Mouse (Mus musculus) heart, postnatal 25 days (tissue): ENCODE data around the gene Arnt. TPM values are rescaled to one million over a fixed set of nuclear protein-coding genes. Genes with fewer than 3 reads are reported as not detected.
"Not testable (repeated sequence)": the region's sequence is repeated elsewhere in the genome, so short reads cannot be mapped to it uniquely, and the experiment has no call there.

Experiments
- DNase-seq: peaks from one replicate; pipeline ENCODE4 v3.0.0; 2022; ENCODE audit warnings: low spot score
- intact Hi-C: fragments of 180-260 bp; cut with DNase I; formaldehyde crosslinking; loops from one replicate; pipeline ENCODE4 v1.15.1; 2025
- total RNA-seq, 2 experiments: library from RNA; stranded (reverse); gene quantifications; 2 replicates each; pipeline ENCODE4 v1.2.3; 2021

Arnt gene
- total RNA-seq, 2 experiments from 2014 or later = 40.8 to 43.6 TPM

DNA sequence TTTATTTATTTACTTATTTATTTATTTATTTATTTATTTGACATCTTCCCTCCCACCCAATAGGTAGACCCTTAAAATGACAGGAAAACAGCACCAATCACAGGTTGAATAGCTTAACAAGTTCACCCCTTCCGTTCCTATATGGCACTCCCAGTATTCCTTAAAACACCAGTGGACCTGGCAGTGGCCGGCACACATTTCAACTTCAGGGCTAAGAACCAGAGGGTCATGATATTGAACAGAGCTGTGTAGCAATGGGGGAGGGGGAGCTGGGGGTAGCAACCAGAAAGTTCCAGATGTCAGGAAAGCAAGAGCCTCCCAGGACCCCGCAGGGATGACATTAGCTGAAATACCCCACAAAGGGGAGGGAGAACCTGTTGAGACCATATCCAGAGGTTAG, 85.9 kb downstream of the Arnt start:
- intact Hi-C loops = no loop called here
- DNase-seq = no peak

- intact Hi-C loops = no loop called here
- no peak for DNase-seq
Measured at GRCm38 (mm10) chr3:95521168-95521567, 87.0 kb downstream of the Arnt start.

DNA sequence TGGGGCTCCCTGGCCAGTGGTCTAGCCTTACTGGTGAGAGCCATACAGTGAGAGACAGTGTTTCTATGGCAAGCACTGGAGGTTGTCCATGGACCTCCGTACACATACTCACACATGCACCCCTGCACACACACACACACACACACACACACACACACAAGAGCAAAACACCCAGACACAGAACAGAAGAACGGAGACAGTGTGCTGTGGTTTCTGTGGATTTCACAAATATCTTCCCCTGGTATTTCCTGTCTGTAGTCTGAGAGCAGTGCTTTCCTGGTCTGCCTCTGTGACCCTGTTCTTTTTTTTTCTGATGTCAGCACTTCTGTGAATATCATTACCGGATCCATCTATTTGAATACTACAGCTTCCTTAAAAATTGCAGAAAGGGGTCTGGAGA, 89.5 kb downstream of the Arnt start:
- intact Hi-C loops = no loop called here
- DNase-seq = no peak

GRCm38 (mm10) chr3:95524673-95525072, 90.5 kb downstream of the Arnt start:
- DNase-seq = no peak
- intact Hi-C loops = no loop called here

DNA sequence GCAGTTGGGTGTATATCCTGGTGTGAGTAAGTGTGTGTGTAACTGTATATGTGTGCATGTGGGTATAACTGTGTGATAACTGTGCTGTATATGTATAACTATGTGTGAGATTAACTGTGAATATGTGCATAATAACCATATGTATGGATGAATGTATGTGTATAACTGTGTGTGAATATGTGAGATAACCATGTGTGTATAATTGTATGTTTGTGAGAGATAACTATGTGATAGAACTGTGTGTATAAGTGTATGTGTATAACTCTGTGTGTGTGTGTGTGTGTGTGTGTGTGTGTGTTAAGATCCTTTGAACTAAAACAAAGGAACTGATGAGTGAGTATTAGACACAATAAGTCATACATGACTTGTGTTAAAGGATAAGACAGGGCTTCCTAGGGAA, 91.9 kb downstream of the Arnt start:
- intact Hi-C loops = no loop called here
- no peak for DNase-seq

GRCm38 (mm10) chr3:95526622-95527211, 92.5 kb downstream of the Arnt start, which contains the start of gene Ctss:
Gene Ctss (plus strand): TSS chr3:95526786.
- DNase-seq = no peak
- intact Hi-C loops = no loop called here

GRCm38 (mm10) chr3:95529814-95530213, 95.6 kb downstream of the Arnt start:
- intact Hi-C loops = no loop called here
- DNase-seq = no peak

- no peak for DNase-seq
- intact Hi-C loops = no loop called here
Measured at GRCm38 (mm10) chr3:95531025-95531424, 96.8 kb downstream of the Arnt start.

GRCm38 (mm10) chr3:95533364-95533763, 99.2 kb downstream of the Arnt start:
- intact Hi-C loops = no loop called here

GRCm38 (mm10) chr3:95534927-95535326, 100.7 kb downstream of the Arnt start:
- no peak for DNase-seq
- intact Hi-C loops = no loop called here

More at GRCm38 (mm10) chr3:95533364-95533763, 99.2 kb downstream of the Arnt start:
- DNase-seq = no peak

GRCm38 (mm10) chr3:95538936-95539335, 104.7 kb downstream of the Arnt start:
- intact Hi-C loops = no loop called here
- no peak for DNase-seq

DNA sequence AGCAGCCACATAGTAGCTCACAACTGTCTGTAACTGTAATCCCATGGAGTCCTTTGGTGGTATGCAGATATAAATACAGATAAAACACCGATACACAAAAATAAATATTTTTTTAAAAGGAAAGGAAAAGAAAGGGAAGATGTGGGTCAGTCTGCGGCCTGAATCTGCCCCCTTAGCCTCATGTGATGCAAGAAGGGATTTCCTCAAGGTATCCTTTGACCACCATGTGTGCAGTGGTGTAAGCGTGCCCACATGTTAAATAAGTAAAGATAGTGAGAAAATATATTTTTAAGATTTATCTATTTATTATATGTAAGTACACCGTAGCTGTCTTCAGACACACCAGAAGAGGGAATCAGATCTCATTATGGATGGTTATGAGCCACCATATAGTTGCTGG, 105.6 kb downstream of the Arnt start:
- DNase-seq = no peak
- intact Hi-C loops = no loop called here

DNA sequence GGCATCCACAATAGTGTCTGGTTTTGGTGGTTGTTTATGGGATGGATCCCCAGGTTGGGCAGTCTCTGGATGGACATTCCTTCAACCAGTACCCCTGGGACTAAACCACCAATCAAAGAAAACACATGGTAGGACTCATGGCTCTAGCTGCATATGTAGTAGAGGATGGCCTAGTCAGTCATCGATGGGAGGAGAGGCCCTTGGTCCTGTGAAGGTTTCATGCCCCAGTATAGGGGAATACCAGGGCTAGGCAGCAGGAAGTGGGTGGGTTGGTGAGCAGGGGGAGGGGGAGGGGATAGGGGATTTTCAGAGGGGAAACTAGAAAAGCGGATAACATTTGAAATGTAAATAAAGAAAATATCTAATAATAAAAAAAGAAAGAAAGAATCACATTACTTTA, 107.0 kb downstream of the Arnt start:
- intact Hi-C loops, DNase-seq: not testable (repeated sequence)

- no peak for DNase-seq
- intact Hi-C loops = no loop called here
Measured at GRCm38 (mm10) chr3:95542171-95542570, 108.0 kb downstream of the Arnt start.

GRCm38 (mm10) chr3:95542981-95543380, 108.8 kb downstream of the Arnt start:
- no peak for DNase-seq
- intact Hi-C loops = no loop called here

Other genes starting within 250 kb of the Arnt start
- 10 to 100 TPM; 12.7 to 14.1 TPM for gene Gabpb2, start 216.5 kb upstream of the Arnt start, total RNA-seq
- gene Cdc42se1, start 205.7 kb upstream of the Arnt start, total RNA-seq = 10 to 100 TPM; 19.9 to 26.0 TPM
- 1 to 10 TPM; 6.6 to 7.5 TPM for gene Mllt11, start 202.2 kb upstream of the Arnt start, total RNA-seq
- not detected for gene Gm128, start 192.8 kb upstream of the Arnt start, total RNA-seq
- not detected for gene Bnipl, start 183.2 kb upstream of the Arnt start, total RNA-seq
- gene Mindy1, start 153.0 kb upstream of the Arnt start, total RNA-seq = 10 to 100 TPM; 20.2 to 23.4 TPM
- 10 to 100 TPM; 22.1 to 22.8 TPM for gene Prune1, start 152.3 kb upstream of the Arnt start, total RNA-seq
- under 1 TPM; 0.52 to 0.59 TPM for gene Anxa9, start 127.2 kb upstream of the Arnt start, total RNA-seq
- gene Cers2, start 119.6 kb upstream of the Arnt start, total RNA-seq = 10 to 100 TPM; 35.9 to 40.4 TPM
- 10 to 100 TPM; 11.2 to 11.4 TPM for gene Setdb1, start 77.2 kb upstream of the Arnt start, total RNA-seq
- gene 4930558C23Rik, start 31.5 kb upstream of the Arnt start, total RNA-seq = not detected
- 10 to 100 TPM in 1 of 2 experiments, 1 to 10 TPM in 1; 8.7 to 10.9 TPM for gene Ctsk, start 64.9 kb downstream of the Arnt start, total RNA-seq
- 10 to 100 TPM; 13.6 TPM for gene Ctss, start 92.4 kb downstream of the Arnt start, total RNA-seq
- gene Hormad1, start 125.3 kb downstream of the Arnt start, total RNA-seq = not detected
- gene Golph3l, start 154.5 kb downstream of the Arnt start, total RNA-seq = 10 to 100 TPM; 18.8 to 19.7 TPM
- gene Ensa, start 190.6 kb downstream of the Arnt start, total RNA-seq = 10 to 100 TPM; 67.4 to 72.2 TPM
- 100 to 1,000 TPM; 128 to 152 TPM for gene Mcl1, start 224.4 kb downstream of the Arnt start, total RNA-seq